Mouse (Mus musculus) forebrain, embryonic 14.5 days (tissue): ENCODE results near the gene Gm48552. TPM values are rescaled to one million over a fixed set of nuclear protein-coding genes. Genes with fewer than 3 reads are reported as not detected.

ENCODE experiments used
- ATAC-seq: fragments of 200-750 bp; cut with Nextera tagmentation; 2 replicates; pipeline ENCODE4 v1.8.0; 2017; ENCODE audit warnings: mild to moderate bottlenecking, moderate library complexity
- DNase-seq: peaks from one replicate; pipeline ENCODE4 v3.0.0-alpha.2; 2015; ENCODE audit warnings: low spot score
- H3K27ac ChIP-seq: fragments of 300-500 bp; sonication (generic); 2 replicates; pipeline ENCODE4 v1.5.1; 2014; ENCODE audit warnings: low read depth, mild to moderate bottlenecking, control low read depth, low read length, moderate library complexity
- H3K27me3 ChIP-seq: fragments of 300-500 bp; sonication (generic); replicated peaks from 2 replicates; pipeline ENCODE4 v1.6.1; 2014; ENCODE audit warnings: low read length, control low read depth, mixed read lengths; ENCODE audit not compliant: control insufficient read depth, insufficient read depth
- H3K36me3 ChIP-seq: fragments of 300-500 bp; sonication (generic); 2 replicates; pipeline ENCODE4 v1.6.1; 2014; ENCODE audit warnings: low read length, control low read depth; ENCODE audit not compliant: control insufficient read depth, insufficient read depth
- H3K4me1 ChIP-seq: fragments of 300-500 bp; sonication (generic); 2 replicates; pipeline ENCODE4 v1.6.1; 2014; ENCODE audit warnings: antibody characterized with exemption, low read length, control low read depth; ENCODE audit not compliant: control insufficient read depth, insufficient read depth
- H3K4me2 ChIP-seq: fragments of 300-500 bp; sonication (generic); 2 replicates; pipeline ENCODE4 v1.6.1; 2014; ENCODE audit warnings: mild to moderate bottlenecking, control low read depth, low read length
- H3K4me3 ChIP-seq: fragments of 300-500 bp; sonication (generic); 2 replicates; pipeline ENCODE4 v1.5.1; 2014; ENCODE audit warnings: low read depth, low read length, control low read depth
- H3K9ac ChIP-seq: fragments of 300-500 bp; sonication (generic); 2 replicates; pipeline ENCODE4 v1.6.1; 2014; ENCODE audit warnings: mild to moderate bottlenecking, low read length, control low read depth, moderate library complexity
- H3K9me3 ChIP-seq: fragments of 300-500 bp; sonication (generic); replicated peaks from 2 replicates; pipeline ENCODE4 v1.6.1; 2016; ENCODE audit warnings: low read length, control low read depth, mixed read lengths; ENCODE audit not compliant: control insufficient read depth
- WGBS: fragments of 180-500 bp; shearing (Covaris S2); extraction: QIAGEN DNeasy Blood & Tissue Kit; methylation state at CpG from one replicate; pipeline ENCODE4 v1.1.7; 2014; 5-methylcytosine and 5-hydroxymethylcytosine counted together
- polyA plus RNA-seq: library from polyadenylated mRNA; unstranded; fragments of >200 nt; fragmentation: Nextera tagmentation; extraction: Ambion mirVana; gene quantifications from 2 replicates; pipeline ENCODE4 v1.2.1, GENCODE M21; 2014

Gm48552 gene
- polyA plus RNA-seq, 1 experiment from 2014 or later, result 0.65 TPM

- H3K4me1 ChIP-seq, result peaks cover 31% of the 10 kb centered on the region
- WGBS, result 31% methylated on average over 23 of the region's 24 CpGs
These were observed 18.0 kb downstream of the Gm48552 start for GRCm38 (mm10) chr10:81406504-81407440.

DNA sequence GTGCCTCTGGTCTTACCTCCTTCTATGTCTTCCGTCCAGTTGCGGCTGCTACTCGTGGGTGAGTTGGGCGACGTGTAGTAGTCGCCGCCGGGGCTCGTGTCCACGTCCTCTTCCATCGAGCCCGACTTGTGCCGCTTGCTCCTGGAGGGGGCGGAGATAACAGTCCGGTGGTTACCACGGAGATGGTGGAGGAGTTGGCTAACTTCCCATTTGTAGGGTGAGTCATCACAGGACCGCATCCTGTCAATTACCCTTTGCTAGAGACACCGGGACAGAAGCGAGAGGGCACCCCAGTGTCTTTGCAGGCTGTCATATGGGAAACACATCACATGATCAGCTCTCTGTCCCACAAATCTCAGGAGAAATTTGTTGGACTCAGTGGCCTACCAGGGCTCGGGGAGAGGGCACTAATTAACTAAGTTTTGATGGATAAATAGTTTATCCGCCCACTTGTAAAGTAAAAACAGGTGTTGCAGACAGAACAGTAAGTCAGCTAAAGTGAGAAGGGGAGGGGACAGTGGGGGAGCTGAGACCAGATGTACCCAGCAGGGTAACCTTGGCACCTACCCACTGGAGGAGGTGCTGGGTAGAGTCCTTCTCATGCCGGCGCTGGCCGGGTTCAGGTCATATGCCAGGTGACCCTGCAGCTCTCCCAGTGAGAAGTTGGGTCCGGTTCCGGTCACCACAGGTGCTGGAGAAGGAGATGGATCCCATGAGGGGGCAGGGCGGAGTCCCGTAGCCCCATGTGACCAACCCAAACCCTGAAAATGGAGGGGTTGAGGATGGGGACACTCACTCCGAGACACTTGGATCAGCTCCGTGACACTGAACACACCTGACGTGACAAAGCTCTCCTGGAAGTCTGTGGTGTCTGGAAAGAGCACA is 19.0 kb downstream of the Gm48552 start:
- ATAC-seq (no peak), DNase-seq (peak; percentile 78)
- Histone ChIP-seq H3K9ac (peak overlapping the region; percentile 32), H3K27me3 (0 out of 2 replicates have a peak, but pooled peaks cover 5% of the 10 kb centered on the region), H3K27ac (no peak overlapping the region), H3K36me3 (peaks cover 37% of the 10 kb centered on the region), H3K4me3 (no peak overlapping the region), H3K9me3 (no peaks in the 10 kb centered on the region), H3K4me1 (peaks cover 22% of the 10 kb centered on the region), H3K4me2 (0 out of 2 replicates have a peak overlapping the region, but pooled peaks have one; percentile 16)
- 30% methylated on average over 31 of the region's 31 CpGs for WGBS

More at GRCm38 (mm10) chr10:81406504-81407440, 18.0 kb downstream of the Gm48552 start:
- 0 out of 2 replicates have a peak, but pooled peaks cover 5% of the 10 kb centered on the region for H3K27me3 ChIP-seq
- 0 out of 2 replicates have a peak overlapping the region, but pooled peaks have one; percentile 16 for H3K4me2 ChIP-seq
- no peaks in the 10 kb centered on the region for H3K9me3 ChIP-seq
- H3K4me3 ChIP-seq, result no peak overlapping the region
- ATAC-seq, result no peak
- peak overlapping the region; percentile 32; the same call in 1 of the 2 replicates for H3K9ac ChIP-seq
- no peak for DNase-seq
- peaks cover 37% of the 10 kb centered on the region for H3K36me3 ChIP-seq
- no peak overlapping the region for H3K27ac ChIP-seq

DNA sequence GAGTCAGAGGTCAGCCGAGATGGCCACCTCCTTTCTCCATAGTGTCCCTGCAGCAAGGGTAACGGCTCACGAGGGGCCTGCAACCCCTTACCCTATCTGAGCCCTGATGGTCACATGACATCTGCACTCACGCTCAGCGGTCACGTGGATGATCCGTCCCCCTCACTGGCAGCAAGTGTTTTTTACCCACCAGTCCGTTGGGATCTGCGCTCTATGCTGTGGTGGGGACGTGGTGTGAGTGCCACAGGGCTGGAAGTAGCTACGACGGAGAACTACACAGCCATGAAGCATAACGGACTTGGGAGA is 19.6 kb downstream of the Gm48552 start:
- 0 out of 2 replicates have a peak, but pooled peaks cover 5% of the 10 kb centered on the region for H3K27me3 ChIP-seq
- ATAC-seq (no peak), DNase-seq (no peak)
- H3K9ac ChIP-seq, result no peak overlapping the region; the same call in 1 of the 2 replicates
- no peak overlapping the region for H3K27ac ChIP-seq
- H3K4me2 ChIP-seq, result no peak overlapping the region
- H3K9me3 ChIP-seq, result no peaks in the 10 kb centered on the region
- H3K4me1 ChIP-seq, result peaks cover 16% of the 10 kb centered on the region
- peaks cover 34% of the 10 kb centered on the region for H3K36me3 ChIP-seq
- no peak overlapping the region for H3K4me3 ChIP-seq
- 58% methylated on average over 13 of the region's 13 CpGs for WGBS

DNA sequence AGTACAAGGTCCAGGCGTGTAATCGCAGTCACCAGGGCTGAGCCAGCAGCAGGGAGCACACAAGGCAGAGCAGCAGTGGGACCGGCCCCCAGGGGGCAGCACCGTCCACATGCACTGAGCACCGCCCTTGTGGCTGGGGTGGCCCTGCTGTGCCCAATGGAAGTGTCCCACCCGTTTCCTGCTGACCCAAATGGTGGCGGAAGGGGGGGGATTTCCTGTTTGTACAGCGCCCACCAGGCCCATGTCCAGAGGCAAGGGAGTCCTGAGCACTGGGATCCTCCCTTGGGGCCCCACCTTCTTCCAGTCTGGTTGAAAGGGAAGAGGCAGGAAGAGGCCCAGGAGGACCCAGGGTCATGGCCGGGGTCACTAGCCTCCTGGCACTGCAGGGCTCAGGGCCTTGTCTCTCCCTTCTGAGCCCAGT is 20.1 kb downstream of the Gm48552 start:
- Histone ChIP-seq H3K4me2 (no peak overlapping the region), H3K27me3 (0 out of 2 replicates have a peak, but pooled peaks cover 5% of the 10 kb centered on the region), H3K9me3 (no peaks in the 10 kb centered on the region), H3K4me1 (peaks cover 16% of the 10 kb centered on the region), H3K36me3 (peaks cover 30% of the 10 kb centered on the region), H3K9ac (no peak overlapping the region), H3K4me3 (no peak overlapping the region), H3K27ac (no peak overlapping the region)
- peak; percentile 40; the same call in 1 of the 2 replicates for ATAC-seq
- DNase-seq, result peak; percentile 63
- WGBS, result 17% methylated on average over 7 of the region's 9 CpGs

GRCm38 (mm10) chr10:81409330-81409729 is 20.5 kb downstream of the Gm48552 start:
- DNase-seq (no peak), ATAC-seq (no peak)
- 13% methylated on average over 8 of the region's 8 CpGs for WGBS
- Histone ChIP-seq H3K4me2 (no peak overlapping the region), H3K9me3 (no peaks in the 10 kb centered on the region), H3K27ac (no peak overlapping the region), H3K9ac (no peak overlapping the region), H3K4me3 (no peak overlapping the region), H3K36me3 (peaks cover 26% of the 10 kb centered on the region), H3K4me1 (peaks cover 21% of the 10 kb centered on the region), H3K27me3 (0 out of 2 replicates have a peak, but pooled peaks cover 5% of the 10 kb centered on the region)

DNA sequence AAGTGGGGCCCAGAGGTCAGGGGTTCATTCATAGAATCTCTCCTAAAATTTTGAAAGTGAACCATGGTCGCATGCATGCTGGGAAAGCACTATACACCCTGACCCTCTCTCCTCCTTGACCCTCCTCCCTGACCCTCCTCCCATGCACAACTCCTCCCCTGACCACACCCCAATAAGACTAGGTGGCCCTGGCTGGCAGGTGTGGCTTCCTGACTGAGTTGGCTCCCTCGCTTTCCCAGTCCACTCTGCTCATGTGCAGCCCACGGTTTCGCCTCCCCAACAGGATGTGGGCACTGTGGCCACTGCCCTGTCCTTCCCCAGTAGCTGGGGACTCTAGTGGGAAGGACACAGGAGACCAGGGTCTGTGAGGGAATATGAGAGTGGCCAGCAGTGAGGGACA is 21.5 kb downstream of the Gm48552 start:
- WGBS, result 63% methylated on average over 4 of the region's 4 CpGs
- DNase-seq, result no peak
- no peak for ATAC-seq
- Histone ChIP-seq H3K9me3 (no peaks in the 10 kb centered on the region), H3K36me3 (peaks cover 20% of the 10 kb centered on the region), H3K27me3 (0 out of 2 replicates have a peak, but pooled peaks cover 5% of the 10 kb centered on the region), H3K9ac (no peak overlapping the region; the same call in 1 of the 2 replicates), H3K4me2 (no peak overlapping the region), H3K4me3 (no peak overlapping the region), H3K27ac (no peak overlapping the region), H3K4me1 (peaks cover 25% of the 10 kb centered on the region)

DNA sequence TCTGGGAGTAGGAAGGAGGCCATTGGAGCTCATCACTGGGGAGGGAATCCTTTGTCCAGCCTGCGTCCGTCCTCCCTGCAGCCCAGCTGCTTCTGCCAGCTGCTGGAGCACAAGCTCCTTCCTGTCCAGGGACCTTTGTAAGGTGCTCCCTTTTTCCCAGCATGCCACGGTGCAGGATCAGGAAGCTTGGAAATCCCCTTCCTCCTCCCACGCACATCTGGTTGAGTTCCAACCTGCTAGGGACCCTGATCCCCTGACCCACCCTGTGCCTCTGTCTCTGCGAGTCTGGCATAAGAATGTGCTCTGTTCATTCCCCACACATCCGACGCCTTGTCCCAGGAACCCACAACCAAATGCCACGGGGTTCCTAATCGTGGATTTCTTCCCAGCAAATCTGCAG is 22.2 kb downstream of the Gm48552 start:
- DNase-seq, result no peak
- Histone ChIP-seq H3K4me2 (no peak overlapping the region), H3K9ac (no peak overlapping the region), H3K36me3 (peaks cover 20% of the 10 kb centered on the region), H3K27ac (peak overlapping the region; percentile 71; the same call in 1 of the 2 replicates), H3K27me3 (0 out of 2 replicates have a peak, but pooled peaks cover 5% of the 10 kb centered on the region), H3K4me3 (no peak overlapping the region), H3K4me1 (peaks cover 27% of the 10 kb centered on the region), H3K9me3 (no peaks in the 10 kb centered on the region)
- WGBS, result 83% methylated on average over 9 of the region's 9 CpGs
- ATAC-seq, result no peak

DNA sequence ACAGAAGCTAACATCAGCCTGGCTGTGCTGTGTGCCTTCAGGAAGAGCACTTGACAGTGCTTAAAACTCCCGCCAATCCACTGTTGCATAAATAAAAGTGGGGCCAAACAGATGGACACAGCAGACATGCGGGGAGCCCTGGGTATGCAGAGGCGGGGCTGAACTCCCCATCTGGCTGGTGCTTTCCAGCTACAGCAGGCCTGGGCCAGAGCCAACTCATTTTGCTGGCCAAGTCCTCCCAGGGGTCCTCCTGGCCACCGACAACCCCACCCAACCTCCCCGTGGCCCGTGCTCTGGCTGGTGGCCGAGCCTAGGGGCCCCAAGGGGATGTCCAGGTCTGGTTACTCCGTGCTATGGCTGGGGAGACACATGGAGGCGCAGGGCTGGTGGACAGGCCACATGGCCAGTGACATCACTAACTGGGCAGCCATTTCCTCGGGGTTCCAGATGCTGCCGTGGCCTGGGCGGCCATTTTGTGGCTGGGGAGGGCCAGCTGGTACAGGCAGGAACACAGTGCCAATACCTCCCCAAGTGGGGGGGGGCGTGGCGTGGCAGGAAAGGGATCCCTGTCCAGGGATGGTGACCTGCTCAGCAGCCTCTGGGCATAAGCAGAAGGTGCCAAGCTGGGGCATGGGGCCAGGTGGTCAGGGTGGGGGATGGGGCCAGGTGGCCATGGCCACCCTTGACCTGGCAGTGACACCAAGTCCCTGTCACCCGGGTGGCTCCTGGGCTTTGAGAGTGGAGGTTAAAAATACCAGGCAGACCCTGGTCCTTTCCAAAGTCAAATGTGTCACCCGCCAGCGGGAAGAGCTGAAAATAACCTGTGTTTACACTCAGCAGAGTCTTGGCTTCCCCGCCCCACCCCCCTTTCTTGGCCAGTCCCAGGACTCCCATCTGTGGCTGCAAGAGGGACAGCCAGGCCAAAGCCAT is 22.9 kb downstream of the Gm48552 start:
- Histone ChIP-seq H3K27ac (peak overlapping the region; percentile 71), H3K4me1 (peaks cover 32% of the 10 kb centered on the region), H3K4me2 (no peak overlapping the region), H3K4me3 (no peak overlapping the region), H3K9me3 (no peaks in the 10 kb centered on the region), H3K27me3 (0 out of 2 replicates have a peak, but pooled peaks cover 5% of the 10 kb centered on the region), H3K9ac (no peak overlapping the region), H3K36me3 (peaks cover 14% of the 10 kb centered on the region)
- DNase-seq (peak; percentile 63), ATAC-seq (no peak)
- WGBS, result 69% methylated on average over 18 of the region's 18 CpGs
